Mouse (Mus musculus): ENCODE measurements around the gene Foxp1.

The Foxp1 gene

DNA sequence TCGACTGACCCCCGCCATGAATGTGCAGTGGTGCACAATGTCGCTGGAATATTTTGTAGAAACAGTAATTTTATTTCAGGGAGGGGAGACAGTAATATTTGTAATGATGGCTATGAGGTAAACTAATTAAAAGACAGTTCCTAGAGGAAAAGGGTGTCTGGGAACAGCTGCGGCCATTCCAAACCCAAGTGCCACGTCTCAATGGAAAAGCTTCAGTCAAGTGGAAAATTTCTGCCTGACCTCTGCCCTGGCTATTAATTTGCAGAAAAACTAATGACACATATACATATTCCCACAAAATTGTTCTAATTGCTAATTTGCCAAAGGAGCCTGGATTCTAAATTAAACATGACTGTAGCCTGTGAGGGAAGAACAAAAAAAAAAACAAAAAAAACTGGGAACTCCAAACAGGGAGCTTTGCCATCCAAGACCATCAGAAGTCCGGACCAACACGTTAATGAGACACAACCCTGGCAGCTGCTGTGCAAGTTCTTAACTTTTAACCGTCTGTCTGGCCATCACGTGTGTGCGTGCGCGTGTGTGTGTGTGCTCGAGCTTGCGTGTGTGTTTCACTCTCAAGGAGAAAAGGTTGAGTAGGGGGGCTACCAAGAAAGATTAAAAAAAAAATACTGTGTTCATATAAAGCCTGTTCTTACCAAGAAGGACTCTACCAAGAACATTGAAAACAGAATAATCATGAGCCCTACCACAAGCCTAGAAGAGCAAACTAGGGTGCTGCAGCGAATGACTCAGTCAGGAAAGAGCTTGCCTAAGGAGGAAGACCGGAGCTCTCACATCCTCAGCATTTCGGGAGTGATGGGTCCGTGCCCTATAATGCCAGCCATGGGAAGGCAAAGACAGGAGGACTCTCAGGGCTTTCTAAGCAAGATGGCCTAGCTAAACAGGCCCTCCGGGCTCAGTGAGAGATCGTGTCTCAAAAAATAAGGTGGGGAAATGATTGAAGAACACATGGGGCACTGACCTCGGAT is 574.1 kb downstream of the Foxp1 start:
- 67% methylated on average over 21 of the region's 21 CpGs for WGBS

DNA sequence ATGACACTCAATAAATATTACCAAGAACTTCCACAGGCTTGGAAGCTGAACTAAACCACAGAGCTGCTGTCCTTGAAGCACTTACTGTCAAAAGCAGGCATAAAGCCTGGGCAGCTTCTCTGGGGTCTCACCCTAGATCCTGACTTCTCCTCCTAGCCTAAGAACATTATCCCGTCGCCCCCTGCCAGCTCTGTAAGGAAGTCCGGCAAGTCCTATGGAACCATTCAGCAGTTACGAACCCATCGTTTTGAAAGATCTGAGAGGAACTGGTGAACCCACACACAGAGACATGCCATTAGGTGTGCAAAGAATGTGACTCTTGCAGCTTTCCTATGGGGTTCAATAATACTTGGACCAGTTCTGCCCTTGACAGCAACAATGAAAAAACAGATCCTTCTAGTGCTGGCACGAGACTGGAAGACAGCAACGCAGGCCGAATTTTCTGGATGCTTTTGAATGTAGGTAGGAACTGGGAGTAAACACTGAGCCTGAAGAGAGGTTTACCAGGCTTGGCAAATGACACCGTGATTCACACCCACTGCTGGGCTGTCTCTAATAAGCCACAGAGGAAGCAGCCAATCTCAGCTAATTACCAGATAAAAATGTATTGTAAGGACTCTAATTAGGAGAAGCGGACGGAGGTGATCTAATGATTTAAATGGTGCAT is 574.9 kb downstream of the Foxp1 start:
- 62% methylated on average over 11 of the region's 11 CpGs for WGBS

DNA sequence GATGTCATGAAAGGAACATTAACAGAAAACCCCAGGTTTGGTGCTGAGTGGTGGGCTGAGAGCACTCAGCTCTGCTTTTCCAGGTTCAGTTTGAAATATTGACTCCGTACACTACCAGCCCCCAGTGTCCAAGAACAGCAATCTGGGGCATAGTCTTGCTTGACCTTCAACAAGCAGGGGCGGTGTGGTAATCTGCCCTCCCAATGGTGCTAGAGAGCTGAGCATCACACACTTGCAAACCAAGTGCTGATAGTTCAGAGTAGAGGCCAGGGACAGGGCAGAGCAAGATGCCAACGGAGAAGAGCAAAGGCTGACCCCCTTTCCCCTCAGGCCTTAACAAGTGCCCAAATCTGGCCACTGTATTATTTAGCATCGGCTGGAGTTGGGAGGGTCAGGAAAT is 575.8 kb downstream of the Foxp1 start:
- 88% methylated on average over 4 of the region's 4 CpGs for WGBS

DNA sequence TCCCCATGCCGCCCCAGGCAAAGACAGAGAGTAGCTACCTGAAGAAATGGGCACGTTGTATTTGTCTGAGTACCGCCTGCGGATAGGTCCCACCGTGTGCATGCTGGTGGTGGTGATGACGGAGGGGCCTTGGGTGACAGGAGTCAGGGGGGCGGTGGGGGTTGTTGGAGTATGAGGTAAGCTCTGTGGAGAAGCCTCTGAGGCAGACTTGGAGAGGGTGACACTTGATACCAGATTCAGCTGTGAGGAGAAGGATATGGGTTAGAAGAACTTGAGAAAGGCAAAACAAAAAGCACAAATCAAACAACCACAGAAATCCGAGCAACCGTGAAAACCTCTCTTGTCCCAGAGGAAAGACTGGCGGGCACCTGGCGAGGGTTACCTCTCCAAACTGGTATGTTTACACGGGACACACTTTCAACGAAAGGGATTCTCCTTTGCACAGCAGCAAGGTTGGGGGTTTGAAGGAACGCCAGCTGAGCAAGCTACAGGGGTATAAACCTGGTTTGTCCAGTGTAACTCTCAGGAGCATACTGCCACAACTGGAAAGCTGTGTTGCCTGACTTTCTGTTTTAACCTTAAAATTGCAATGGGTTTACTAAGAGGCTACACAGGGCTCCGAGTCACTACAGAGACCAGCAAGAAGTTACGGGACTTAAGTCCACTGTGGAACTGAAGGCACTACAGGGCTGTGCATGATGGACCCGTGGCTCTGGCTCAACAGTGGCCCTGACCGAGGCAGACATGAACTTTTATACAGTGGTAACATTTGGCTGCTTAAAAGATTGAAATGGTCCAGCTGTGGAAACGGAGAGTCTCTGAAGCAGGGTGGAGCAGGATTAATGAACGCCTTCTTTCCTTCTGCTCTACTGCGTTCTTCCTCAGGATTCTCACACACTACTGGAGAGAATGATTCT is 576.8 kb downstream of the Foxp1 start:
- WGBS = 87% methylated on average over 21 of the region's 21 CpGs

DNA sequence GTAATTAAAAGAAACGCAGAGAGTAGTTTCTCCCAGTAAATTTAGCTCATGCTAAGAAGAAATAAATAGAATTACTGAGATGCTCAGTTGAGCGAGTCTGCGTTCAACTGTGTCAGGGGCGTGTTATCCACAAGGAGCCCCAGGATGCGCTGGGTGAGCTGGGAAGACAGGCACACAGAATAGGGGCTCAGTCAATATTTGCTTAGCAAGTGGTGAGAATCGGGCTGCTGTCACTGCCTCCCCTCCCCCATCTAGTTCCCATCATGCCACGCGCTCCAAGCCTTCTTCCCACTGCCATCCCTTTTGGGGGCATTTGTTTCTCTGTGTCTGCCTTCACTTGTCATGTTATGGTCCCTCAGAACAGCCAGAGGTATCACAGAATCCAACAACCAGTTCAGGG is 584.2 kb downstream of the Foxp1 start:
- WGBS = 54% methylated on average over 8 of the region's 8 CpGs

DNA sequence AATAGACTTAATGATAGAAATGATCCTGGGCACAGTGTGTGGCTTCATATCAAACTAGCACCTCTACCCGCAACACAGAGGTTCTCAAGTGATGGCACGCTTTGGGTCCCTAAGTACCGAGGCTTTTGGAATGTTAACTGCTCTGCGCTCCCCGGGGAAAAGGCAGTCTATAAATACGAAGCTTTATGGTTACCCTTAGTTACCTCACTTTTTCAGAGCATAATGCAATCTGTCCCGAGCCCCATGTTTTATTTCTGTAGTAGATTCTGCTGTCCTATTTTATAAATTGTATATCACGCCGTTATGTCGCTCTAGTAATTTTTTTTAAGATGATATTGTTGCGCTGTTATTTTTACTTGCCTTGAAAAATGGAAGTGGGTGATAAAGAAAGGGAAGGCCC is 585.0 kb downstream of the Foxp1 start:
- 51% methylated on average over 11 of the region's 11 CpGs for WGBS

DNA sequence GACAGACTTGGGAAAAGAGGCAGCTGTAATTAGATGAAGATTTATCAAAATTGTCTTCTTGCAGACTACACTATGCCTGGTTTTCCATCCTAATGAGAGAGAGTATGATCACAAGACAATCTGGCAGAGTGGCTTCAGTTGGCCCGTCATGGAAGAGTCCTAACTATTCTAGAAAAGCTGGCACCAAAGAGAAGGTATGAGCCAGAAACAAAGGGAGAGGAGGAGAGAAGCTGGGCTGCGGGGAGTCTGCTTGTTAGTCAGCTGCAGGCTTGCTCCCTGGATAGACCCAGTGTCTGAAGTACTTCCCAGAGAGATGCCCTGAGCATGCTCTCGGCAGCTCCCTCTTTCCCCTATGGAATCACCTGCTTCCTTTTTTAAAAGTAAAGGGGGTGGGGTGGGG is 586.1 kb downstream of the Foxp1 start:
- 30% methylated on average over 3 of the region's 3 CpGs for WGBS

DNA sequence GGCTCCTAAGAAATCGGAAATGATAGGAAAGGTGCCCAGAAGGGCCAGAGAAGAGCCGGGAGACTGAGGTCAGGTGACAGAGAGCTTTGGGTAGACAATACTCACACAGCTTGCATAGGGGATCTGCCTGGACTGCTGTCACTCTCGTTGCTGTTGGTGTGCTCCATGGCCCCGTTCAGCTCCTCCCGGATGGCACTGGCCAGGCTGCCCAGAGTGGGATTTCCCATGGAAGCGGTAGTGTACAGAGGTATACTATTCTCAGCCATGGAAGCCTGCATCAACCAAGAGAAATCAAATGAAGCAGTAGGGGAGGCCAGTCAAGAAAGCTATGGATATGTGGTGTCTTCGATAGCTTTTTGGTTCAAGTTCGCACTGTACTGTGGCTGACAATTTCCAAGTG is 587.4 kb downstream of the Foxp1 start:
- 96% methylated on average over 8 of the region's 8 CpGs for WGBS

DNA sequence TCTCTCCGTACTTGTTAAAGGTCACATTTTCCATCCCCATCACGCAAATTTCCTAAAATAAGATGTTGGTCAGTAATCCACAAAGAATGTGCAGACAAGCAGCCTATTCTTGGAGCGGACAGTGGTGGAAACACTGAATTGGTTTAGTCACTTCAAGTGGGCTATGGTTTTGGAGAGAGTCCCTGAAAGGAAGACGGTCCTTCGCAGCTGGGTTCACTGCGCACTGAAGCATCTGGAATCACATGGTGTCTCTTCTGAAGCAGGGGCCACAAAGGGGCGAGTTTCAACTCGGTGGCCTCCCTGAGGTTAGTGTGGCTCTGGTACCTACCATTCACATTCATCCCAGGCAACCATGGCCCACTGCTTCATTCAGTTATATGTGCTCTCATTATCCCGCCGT is 588.1 kb downstream of the Foxp1 start:
- WGBS = 84% methylated on average over 10 of the region's 10 CpGs

DNA sequence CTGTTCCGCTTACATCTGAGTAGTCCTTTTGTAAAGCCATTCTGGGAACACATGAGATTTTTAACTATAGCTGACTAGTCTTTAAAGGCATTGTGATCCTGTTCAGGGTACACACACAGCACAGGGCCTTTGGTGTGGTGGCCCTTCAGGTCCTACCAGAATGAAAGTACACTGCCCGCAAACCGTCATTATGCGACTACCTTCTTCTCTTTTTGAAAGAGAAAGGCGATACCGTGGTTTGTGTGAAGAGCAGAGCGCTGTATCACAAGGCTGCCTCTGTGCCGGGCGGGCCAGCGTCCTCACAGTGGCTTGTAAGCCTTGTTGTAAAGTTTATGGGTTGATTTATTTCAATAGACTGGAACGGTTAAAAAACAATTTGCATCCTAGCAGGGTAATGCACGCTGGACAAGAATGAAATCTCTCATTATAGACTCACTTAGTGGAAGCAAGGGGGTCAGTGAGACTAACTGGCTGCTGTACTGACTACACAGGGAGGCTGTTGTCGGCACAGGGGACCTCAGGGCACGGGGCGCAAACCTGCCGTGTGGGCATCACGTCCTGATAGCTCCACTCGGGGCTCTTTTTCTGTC is 589.3 kb downstream of the Foxp1 start:
- WGBS = 80% methylated on average over 18 of the region's 18 CpGs

DNA sequence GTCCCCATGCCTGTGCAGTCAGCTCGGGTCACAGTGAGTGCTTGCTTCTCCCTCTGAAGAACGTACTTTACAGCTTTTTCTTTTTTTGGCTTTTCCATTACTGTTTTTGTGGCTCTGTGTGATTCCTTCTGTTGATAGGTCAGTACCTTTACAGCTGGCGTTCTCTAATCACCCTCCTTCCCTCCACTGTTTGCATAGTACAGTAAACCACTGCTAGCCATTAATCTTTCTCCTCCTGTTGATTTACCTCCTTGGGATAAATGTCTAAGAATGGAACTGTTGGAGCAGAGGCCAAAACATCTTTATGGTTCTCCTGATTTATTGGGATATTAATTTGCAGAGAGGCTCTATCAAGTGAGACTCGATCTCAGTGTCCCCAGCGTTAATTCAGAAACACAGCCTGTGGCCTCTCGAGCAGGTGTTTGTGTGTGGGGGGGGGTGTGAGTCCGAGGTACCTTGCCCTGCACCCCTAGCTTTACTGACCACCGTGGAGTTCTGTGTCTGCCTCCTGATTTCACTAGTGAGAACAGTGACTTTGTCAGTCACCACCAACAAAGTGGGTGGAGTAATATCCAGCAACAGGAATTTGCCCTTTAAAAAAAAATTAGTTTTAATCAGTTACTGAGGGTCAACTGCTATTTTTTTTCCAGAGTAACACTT is 590.5 kb downstream of the Foxp1 start:
- 90% methylated on average over 8 of the region's 8 CpGs for WGBS

DNA sequence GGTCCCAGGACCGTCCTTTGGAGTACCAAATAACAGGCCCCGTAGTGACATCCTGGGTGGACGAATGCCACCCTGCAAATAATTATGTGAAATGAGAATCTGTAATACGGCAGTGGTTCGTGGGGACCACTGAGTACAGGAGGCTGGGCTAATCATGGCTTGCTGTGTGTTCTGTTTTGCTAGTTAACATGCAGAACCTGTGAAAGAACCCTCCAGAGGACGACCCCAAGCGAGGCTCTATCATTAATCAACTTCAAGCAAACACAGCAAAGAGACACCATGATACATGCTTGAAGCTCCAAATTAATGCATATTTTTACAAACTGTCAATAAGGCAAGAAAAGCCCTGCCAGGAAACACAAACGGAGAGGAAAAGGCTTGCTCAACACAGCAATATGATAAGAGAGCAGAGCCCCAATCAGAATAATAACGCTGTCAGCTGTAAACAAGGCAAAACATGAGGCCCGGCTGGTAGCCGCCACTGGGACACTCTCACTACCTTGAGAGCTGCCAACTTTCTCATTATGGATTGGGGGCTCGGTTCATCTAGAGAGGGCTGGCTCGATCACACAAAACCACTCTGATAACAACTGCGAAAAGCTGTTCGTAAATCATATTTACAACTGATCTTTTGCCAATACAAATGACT is 591.7 kb downstream of the Foxp1 start:
- 76% methylated on average over 15 of the region's 15 CpGs for WGBS

DNA sequence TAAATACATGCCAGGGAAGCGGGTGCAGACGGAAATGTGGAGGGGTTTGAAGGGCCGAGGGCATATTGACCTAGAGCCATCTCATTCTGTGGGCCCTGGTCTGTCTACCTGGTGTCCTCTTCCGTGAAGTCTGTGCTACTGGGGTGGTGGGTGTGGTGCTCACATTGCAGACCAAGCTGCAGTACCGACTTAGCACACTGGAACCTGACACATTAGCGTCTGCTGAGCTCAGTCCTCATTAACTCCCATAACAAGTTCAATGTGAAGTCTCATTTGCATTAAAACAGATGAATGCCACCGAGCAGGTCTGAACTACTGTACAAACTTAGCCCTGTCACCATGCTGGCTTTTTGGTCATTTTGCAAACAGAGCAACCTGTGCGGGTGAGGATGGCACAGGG is 594.2 kb downstream of the Foxp1 start:
- WGBS = 50% methylated on average over 8 of the region's 8 CpGs

DNA sequence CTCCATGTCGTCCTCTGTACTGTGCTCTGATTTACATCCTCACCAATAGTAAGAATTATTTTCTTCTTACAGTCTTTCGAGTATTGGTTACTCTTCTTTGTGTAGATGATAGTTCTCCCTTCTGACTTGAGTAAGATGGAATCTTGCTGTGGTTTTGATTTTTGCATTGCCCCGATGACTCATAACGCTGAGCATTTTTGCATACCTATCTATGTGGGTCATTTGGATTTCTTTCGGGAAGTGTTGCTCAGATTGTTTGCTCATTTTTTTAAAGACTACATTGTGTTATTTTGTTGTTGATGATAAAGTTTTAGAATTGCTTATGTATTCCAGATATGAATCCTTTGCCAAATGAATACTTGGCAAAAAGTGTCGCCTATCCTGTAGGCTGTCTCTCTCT is 621.3 kb downstream of the Foxp1 start:
- 89% methylated on average over 6 of the region's 6 CpGs for WGBS

DNA sequence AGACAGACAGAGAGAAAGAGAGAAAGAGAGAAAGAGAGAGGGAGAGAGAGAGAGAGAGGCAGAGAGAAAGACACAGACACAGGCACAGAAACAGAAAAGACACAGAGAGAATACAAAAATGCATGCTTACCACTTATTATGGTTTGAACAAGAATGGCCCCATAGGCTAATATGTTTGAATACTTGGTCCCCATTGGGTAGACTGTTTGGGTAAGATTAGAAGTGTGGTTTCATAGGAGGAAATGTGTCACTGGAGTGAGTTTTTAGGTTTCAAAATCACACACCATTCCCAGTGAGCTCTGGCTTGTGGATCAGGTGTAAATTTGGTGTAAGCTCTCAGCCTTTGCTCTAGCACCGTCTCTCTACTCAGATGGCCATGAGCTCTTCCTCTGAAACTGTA is 644.3 kb downstream of the Foxp1 start:
- 81% methylated on average over 1 of the region's 1 CpGs for WGBS

DNA sequence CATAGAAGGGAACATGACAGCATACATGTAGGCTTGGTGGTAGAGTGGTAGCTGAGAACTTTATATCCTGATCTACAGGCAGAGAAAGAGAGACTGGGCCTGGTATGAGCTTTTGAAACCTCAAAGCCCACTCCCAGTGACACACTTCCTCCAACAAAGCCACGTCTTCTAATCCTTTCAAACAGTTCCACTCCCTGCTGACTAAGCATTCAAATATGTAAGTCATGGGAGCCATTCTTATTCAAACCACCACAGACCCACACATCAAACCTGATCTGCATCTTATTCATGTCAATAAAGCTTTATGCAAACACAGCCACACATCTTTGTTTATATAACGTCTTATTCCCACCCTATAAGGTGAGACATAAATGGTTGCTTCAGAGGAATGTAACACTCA is 646.1 kb downstream of the Foxp1 start:
- WGBS = 86% methylated on average over 2 of the region's 2 CpGs
